Mouse (Mus musculus) lung, embryonic 16.5 days (tissue): ENCODE data around the gene Pa2g4. TPM values are rescaled to one million over a fixed set of nuclear protein-coding genes. Genes with fewer than 3 reads are reported as not detected.

Experiments
- microRNA-seq: library from miRNA; unstranded; fragments of <30 nt; microRNA quantifications from one replicate; pipeline ENCODE4, GENCODE M21; 2016
- polyA plus RNA-seq: library from polyadenylated mRNA; unstranded; fragments of >200 nt; fragmentation: Nextera tagmentation; extraction: Ambion mirVana; gene quantifications from 2 replicates; pipeline ENCODE4 v1.2.1, GENCODE M21; 2015

The Pa2g4 gene
- polyA plus RNA-seq, 1 experiment from 2014 or later, result 167 TPM

Small RNA genes lying within 50 kb of the gene (microRNA-seq; reads per million reads assigned to microRNA genes)
- not detected for gene Gm47275
- gene Mir6916, result not detected
- gene Mir6917, result not detected

Other genes with a start within 250 kb of the Pa2g4 start
- gene Cnpy2, start 243.5 kb downstream of the Pa2g4 start, polyA plus RNA-seq, result 326 and 347 TPM in 2 replicates
- 171 TPM in 2 replicates for gene Cs, start 228.3 kb downstream of the Pa2g4 start, polyA plus RNA-seq
- 3.7 and 4.6 TPM in 2 replicates for gene Coq10a, start 197.0 kb downstream of the Pa2g4 start, polyA plus RNA-seq
- 8.4 and 9.6 TPM in 2 replicates for gene Ankrd52, start 188.9 kb downstream of the Pa2g4 start, polyA plus RNA-seq
- 0.13 and 1.0 TPM in 2 replicates for gene Slc39a5, start 164.8 kb downstream of the Pa2g4 start, polyA plus RNA-seq
- gene Nabp2, start 154.5 kb downstream of the Pa2g4 start, polyA plus RNA-seq, result 67.7 and 74.5 TPM in 2 replicates
- 41.4 and 42.7 TPM in 2 replicates for gene Rnf41, start 154.3 kb downstream of the Pa2g4 start, polyA plus RNA-seq
- gene Smarcc2, start 106.7 kb downstream of the Pa2g4 start, polyA plus RNA-seq, result 71.3 and 76.4 TPM in 2 replicates
- 1,564 and 1,684 TPM in 2 replicates for gene Myl6, start 71.8 kb downstream of the Pa2g4 start, polyA plus RNA-seq
- gene Myl6b, start 67.3 kb downstream of the Pa2g4 start, polyA plus RNA-seq, result 3.5 and 5.1 TPM in 2 replicates
- 32.5 and 34.4 TPM in 2 replicates for gene Esyt1, start 40.1 kb downstream of the Pa2g4 start, polyA plus RNA-seq
- gene Zc3h10, start 18.2 kb downstream of the Pa2g4 start, polyA plus RNA-seq, result 10.9 and 11.9 TPM in 2 replicates
- 4,142 and 4,423 TPM in 2 replicates for gene Rpl41, start 16.7 kb downstream of the Pa2g4 start, polyA plus RNA-seq
- gene Erbb3, start 23.7 kb upstream of the Pa2g4 start, polyA plus RNA-seq, result 26.9 and 27.6 TPM in 2 replicates
- gene Rps26, start 60.8 kb upstream of the Pa2g4 start, polyA plus RNA-seq, result 720 and 793 TPM in 2 replicates
- gene Ikzf4, start 80.0 kb upstream of the Pa2g4 start, polyA plus RNA-seq, result 1.4 and 1.6 TPM in 2 replicates
- gene Suox, start 108.1 kb upstream of the Pa2g4 start, polyA plus RNA-seq, result 13.0 and 14.6 TPM in 2 replicates
- 87.9 and 90.6 TPM in 2 replicates for gene Rab5b, start 130.3 kb upstream of the Pa2g4 start, polyA plus RNA-seq
- gene Pmel, start 138.2 kb upstream of the Pa2g4 start, polyA plus RNA-seq, result 2.1 and 2.2 TPM in 2 replicates
- 101 and 105 TPM in 2 replicates for gene Cdk2, start 139.0 kb upstream of the Pa2g4 start, polyA plus RNA-seq
- gene Dgka, start 178.9 kb upstream of the Pa2g4 start, polyA plus RNA-seq, result 12.2 and 13.9 TPM in 2 replicates
- 32.7 and 35.1 TPM in 2 replicates for gene Pym1, start 181.9 kb upstream of the Pa2g4 start, polyA plus RNA-seq
- gene Mmp19, start 224.9 kb upstream of the Pa2g4 start, polyA plus RNA-seq, result 4.9 and 5.3 TPM in 2 replicates
- 56.0 and 56.7 TPM in 2 replicates for gene Dnajc14, start 238.1 kb upstream of the Pa2g4 start, polyA plus RNA-seq
- 18.2 and 18.4 TPM in 2 replicates for gene Tmem198b, start 238.4 kb upstream of the Pa2g4 start, polyA plus RNA-seq